Mouse (Mus musculus) T-cell, adult 2 months (primary cell): ENCODE measurements at regions not wholly inside any gene's neighbourhood (a gene's known extent, or its start where the extent isn't known, plus 50 kb on each side); places are given as distances from the start of the nearest gene placed in this dataset.

Experiments used
- DNase-seq: peaks from one replicate; pipeline ENCODE4 v3.0.0; 2022; ENCODE audit warnings: low spot score

DNA sequence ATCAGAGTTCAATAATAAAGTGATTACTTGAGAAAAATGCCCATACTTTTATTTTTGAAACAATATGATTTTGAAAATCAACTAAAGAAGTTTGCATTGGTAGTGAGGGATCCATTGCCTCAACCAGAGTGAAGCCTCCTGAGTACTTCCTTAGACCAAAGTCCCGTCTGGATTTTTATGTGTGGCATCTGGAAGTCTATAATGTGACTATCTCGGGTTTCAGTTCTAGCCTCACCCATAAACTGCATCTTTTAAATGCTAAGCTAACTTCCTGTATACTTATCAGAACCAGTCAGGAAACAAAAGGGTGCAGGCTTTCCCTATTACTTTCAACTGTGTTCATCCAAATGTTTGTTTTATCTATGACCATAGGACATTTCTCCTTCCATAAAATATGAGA lies 178.8 kb downstream of the Spry2 start:
- no peak for DNase-seq

DNA sequence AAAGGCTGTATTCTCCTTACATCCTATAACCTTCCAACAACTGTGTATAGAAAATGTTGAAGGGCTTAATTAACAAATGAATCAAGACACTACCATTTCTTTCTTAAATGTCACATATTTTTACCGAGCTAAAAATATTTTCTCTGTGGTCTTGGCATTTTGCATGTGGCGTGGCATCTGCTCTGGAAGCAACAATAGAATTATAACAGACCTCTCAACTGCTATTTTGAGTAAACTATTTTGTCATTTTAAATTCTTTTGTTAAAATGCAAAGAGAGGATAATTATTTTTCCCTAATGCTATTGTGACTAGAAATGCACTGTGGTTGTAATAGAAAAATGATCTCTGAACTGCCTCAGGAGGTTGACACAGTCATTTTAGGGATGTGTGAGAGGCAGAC lies 187.9 kb downstream of the Spry2 start:
- no peak for DNase-seq

DNA sequence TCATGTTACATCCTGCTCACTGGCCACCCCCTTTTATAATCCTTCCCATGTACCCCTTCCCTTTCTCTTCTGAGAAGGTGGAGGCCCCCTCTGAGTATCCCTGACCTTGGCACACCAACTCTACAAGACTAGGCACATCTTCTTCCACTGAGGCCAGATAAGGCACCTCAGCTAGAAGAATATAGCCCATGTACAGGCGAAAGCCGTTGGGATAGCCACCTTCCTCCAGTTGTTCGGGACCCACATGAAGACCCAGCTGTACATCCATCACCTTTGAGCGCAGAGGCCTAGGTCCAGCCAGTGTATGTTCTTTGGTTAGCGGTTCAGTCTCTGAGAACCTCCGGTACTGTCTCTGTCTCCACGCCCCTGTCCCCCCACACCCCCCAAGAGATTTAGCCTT lies 189.9 kb downstream of the Spry2 start:
- no peak for DNase-seq

DNA sequence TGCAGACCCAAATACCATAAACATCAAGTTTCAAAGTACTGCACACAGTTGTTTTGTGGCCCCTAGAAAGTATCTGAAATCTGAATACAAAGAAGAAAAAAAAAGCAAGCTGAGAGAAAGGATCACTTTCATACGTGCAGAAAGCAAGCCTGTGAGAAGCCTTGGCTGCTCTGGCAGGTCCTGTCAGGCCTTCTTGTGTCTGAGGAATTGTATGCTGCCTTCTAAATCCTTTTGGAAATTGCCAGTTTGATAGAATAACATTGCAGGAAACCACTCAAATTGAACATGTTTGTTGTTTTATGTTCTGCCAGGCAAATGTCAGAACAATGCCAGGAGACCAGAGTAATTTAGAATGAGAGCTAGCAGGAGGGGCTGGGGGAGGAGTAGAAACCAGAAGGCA lies 198.0 kb downstream of the Spry2 start:
- no peak for DNase-seq

DNA sequence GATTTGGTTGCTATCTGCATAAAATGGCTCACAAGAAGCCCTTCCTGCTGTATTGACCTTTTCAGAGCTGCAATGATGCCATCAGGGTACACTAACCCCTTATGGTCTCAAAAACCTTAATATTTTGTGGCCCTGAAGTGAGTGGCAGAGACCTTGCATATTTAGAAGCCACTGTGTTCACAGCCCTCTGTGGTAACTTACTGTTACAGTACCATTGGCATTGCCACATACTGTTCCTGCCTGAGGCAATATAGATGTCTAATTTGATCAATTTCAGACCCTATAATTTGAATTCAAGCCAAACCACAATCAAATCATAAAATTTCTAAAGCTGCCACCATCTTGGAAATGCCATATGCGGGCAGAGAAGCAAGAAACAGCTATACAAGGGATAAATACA lies 198.5 kb downstream of the Spry2 start:
- no peak for DNase-seq

DNA sequence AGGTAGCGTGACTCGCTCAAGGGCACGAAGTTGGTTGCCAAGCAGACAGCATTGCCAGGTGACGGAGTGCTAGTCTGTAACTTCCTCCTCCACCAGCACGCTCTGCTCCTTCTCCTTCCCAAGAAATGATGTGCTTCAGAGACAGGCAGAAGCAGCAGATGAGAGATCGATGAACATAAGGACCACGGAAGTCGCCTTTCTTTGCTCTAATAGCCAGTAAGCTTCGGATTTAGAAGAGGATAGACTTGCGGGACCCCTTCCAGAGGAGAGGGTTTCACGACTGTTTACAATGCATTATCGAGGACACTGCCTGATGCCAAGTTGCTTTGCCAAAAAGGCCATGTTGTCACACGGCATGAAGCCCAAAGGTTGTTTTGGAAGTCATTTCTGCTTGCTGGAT lies 199.2 kb downstream of the Spry2 start:
- DNase-seq: no peak

DNA sequence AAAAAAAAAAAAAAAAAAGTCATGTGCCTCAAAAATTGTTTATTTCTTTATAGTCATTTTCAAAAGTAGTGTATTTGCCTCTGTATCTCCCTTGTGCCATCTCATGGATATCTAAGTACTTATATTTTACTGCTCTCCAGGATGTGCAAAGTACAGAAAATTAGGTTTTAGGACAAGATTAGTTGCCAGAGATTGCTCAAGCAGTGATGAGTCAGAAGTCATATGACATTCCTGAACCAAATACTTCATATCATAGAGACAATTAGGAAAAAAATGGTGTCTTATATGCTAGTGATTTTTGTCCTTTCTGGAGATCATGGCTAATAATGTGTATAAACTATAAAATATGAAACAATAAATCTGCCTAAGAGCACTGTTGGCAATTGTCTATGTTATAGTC lies 201.7 kb downstream of the Spry2 start:
- DNase-seq: no peak

DNA sequence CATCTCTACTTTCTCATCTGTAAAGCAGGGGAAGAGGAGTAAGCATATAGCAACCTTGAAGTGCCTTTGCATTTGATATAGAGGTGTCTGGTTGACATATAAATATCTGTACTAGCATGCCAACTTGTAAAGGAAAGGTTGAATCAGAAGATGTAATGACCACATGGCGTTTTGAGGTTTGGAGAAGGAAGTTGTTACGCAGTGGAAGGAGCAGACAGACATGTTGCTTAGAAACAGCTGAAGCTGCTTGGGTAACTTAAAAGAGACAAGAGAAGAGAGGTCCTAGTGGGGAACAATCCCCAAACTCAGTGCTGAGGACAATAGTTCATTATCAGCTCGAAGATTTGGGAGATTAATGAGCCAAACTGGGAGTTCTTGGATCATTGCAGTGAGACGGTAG lies 202.9 kb downstream of the Spry2 start:
- DNase-seq: no peak

DNA sequence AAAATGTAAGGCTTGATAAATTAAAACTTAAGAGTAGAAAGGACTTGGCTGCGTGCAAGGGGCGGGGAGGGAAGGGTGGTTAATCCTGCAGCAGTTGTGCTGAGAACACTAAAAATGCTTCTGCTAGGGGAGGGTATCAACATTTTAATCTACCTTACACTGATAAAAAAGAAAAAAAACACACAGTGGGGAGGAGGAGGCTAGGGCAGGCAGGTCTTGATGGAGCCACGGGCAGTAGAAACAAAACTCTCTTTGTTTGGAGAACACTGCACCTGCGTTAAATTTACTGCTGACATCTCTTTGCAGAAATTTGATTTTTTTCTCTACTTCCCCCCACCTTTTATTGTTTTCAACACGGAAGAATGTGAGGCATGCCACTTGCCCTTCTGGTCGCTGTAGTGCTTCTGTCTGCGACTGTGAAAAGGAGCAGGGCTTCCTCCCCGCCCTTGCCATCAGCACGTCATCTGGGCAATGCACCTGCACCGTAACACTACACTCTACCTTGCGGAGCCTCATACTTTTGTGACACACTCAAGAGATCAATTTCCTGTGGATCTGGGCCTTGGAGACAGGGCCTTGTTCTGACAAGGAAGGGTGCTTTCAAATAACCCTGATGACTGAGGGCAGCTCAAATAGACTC lies 211.7 kb downstream of the Spry2 start:
- no peak for DNase-seq

DNA sequence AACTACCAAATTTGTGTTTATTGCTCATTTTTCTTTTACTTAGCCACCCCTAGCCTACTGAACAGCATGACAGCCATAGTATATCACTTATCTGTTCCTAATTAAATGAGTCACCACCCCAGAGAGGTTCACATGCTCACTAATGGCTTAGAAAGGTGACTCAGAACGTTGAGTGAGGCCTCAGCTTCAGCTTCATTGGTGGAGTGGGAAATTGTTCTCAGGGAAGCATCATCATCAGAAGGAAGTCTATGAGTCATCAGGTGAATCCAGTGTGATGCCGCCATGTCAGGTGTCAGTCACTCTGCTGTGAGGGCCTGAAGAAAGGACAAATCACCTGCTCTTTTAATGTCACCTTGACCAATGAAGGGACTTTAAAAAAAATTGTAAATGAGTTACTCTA lies 212.3 kb downstream of the Spry2 start:
- no peak for DNase-seq

DNA sequence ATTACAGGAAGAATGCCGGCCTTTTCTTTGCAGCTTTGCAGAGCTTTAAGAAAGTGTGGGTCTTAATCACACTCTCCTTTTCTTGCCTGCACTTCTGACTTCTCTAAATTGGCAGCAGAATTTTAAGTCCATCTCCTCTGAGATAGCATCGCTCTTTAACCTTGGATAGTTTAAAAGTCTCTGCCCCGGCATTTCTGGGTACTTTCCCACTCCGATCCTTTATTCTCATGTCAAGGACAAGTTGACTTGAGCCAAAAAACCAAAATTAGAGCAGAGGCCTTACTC lies 220.0 kb downstream of the Spry2 start:
- DNase-seq: no peak

DNA sequence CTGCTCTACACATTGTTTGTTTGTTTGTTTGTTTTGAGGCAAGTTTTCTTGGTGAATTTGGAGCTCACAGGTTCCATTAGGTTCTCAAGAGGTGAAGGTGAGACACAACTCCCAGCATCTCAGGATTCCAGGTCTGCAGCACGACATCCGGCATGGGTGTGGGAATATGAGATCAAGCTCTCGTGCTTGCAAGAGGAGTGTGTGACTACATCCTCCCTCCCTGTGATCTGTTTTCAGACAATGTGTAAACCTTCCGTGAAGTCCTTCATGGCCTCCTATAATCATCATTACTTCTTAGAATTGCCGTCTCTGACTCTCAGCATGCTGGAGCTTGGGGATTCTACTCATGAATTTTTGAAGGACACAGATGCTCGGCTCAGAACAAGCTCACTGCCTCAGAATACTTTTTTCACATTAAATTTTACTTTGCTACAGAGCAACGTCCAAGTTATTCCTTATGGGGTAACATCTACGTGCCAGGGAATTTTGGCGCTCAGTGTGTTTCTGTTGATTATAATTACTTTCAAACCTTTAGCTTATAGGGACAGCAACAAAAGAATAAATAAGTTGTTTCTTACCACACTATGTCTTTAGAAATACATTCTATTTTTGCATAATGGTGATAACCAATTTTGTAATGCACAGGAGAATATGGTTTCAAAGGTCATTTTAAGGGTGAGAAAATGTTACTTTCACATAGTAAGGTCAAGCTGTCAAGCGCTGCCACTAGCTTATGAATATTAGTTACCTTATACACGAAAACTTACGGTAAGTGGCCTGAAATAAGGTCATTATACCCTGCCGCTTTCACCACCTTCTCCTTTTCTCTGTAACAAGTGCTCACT lies 220.6 kb downstream of the Spry2 start:
- no peak for DNase-seq

DNA sequence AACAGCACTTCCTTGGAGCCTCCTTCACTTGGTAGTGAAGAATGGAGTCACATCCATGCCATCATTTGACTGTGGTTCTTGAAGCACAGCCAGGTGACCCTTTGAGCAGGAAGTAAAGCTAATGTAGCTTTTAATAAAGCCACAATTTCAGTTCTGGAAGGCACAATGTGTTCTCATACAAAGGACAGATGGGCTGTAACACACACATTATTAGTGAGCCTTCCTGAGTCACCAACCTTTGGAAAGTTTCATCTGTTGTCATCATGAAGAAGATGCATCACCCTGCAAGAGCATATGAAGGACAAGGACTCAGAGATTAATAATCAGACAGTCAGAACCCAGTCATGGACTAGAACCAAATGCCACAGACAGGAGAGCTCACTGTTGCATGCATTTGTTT lies 221.6 kb downstream of the Spry2 start:
- no peak for DNase-seq

DNA sequence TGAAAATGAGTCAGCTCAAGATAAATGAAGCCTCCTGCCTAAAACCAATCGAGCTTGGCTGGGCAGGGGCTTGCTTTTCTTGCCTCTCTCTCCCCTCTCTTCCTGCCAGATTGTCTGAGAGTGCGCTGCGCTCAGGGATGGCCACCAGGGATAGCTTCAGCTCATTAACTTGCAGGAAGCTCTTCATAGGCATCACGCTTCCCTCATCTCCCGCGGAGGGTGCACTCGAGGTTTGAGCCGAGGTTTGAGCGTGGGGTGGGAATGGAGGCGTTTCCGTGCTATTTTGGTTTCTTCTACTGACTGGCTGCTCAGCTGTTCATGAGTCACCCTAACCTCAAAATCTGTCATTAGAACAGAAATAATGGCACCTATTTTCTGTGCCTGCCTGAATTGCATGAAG lies 227.7 kb downstream of the Spry2 start:
- DNase-seq: no peak

DNA sequence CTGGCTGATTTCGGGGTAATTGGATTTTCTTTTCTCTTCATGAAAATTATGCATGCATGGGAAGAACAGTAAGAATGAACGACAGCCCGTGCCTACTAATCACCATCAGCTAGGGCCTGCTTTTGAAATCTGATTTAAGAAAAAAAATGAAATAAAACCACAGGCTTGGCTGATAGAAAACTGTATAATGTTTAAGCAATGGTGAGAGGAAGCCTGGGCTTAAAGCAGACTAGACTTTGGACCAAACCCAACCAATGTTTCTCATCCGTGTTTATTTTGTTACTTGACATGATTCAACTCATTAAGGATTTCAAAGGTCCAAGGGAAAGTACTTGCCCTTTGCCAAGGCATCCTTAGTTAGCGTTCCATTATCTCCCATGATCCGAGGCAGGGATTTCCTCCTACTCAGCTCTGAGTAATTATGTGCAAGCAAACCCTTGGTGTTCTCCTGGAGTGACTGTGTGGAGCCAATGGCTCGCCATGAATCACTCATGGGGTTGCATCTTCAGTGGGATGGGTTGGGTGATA lies 231.9 kb downstream of the Spry2 start:
- no peak for DNase-seq

DNA sequence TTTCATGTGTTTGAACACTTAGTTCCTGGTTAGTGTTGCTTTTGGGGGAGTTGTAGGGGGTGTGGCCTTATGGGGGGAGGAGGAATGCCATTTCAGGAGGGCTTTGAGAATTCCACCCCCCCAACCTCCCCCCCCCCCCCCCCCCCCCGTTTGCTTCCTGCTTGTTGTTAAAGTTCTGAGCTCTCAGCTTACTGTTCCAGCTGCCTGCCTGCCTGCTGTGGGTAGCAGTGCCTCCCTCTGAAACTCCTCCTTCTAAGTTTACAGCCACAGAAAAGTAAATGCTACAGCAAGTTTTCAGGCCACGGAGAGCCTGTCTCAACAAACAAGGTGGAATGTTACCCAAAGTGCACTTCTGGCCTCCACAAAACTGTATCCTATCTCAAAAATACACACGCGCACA lies 233.1 kb downstream of the Spry2 start:
- DNase-seq: no peak

DNA sequence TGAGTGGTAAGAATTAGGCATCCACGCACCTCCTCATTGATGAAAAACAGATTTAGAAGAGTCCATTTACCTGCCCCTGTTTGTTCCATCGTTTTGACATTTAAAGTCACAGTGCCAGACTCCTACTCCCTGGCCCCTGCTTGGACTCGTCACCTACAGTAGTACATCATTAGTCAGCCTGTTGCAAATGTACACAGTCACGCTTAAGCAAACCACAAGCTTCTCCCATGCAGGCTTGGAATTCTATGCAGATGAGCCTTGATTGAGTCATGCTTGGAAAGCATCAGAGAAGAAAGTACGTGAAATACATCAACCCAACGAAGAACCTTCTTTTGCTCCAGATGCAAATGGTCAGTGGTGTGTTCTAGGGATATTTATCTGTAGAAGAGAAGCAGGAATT lies 233.8 kb downstream of the Spry2 start:
- no peak for DNase-seq

DNA sequence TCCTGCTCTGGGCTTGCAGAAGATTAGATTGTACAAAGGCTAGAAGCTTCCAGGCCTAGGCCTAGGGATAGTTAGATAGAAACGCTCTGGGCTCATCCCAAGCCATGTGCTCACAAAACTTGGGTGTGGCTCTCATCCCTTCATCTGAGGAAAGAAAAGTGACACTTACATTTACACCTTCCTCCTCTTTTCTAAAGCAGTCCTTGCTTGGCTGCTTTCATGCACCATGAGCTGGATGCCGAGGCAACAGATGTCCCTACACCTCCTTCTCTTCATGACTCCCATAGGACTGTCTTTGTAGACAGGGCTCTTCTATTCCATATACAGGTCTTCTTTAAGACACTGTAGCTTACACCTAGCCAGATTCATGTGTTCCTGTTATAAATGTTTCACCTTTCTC lies 238.3 kb downstream of the Spry2 start:
- no peak for DNase-seq

DNA sequence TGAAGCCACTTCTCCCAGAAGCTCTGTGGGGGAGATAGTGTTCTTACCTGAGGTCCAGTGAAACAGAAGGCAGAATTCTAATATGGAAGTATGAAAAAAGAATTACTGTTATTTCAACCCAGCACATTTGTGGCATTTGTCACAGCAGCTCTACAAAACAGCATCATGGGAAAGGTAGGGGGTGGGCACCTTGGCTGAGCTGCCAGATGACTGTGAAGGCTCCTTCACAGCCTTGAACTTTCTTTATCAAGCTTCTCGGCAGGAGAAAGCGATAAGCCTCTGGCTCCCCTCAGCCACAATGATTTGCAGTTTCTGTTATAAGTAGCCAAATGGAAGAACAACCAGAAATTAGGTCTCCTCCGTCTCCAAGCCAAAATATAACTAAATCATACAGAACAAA lies 249.5 kb downstream of the Spry2 start:
- no peak for DNase-seq

DNA sequence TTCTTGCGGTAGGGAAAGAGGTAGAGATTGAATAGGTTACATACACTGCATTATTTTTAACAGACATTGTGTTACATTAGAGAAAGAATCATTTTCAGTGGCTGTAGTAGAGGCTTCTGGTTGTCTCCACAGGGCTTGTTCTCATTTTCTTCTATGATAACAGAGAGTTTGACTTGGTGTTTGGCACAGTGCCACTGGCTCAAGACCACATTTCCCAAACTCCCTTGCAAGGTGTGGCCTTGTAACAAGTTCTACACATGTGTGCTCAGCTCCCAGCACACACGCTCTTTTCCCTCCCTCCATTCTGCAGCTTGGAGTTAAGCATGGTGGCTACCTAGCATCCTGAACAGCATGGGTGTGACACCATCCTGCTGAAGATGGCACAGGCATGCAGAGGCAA lies 252.2 kb downstream of the Spry2 start:
- DNase-seq: no peak

DNA sequence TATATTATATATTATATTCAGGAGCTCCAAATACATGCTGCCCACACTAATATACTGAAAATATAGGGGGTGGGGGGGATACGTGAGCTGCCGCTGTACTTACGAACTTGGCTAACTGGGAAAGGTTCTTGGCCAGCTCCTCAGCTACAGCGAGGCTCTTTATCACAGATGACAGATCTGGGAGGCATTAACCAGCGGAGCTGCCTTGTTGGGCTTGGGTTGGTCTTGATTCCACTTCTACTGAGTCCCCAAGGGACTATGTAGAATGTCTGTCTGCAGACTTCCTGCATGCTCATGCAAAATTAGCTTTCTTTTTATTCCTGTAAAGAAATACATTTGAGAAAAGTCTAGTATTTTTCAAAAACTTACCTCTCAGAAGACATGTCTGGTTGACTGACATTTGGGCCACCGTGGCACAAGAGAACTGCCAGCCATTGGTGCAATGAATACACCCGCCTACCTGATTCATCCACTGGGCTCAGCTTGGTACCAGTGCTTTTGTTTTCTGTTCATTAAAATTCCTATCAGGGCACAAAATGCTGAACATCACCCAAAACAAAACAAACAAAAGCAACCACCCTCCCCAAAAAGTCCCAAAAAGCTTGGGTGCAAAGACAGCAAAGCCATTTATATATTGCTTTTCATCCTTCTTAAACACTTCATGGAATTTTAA lies 253.2 kb downstream of the Spry2 start:
- DNase-seq: no peak

DNA sequence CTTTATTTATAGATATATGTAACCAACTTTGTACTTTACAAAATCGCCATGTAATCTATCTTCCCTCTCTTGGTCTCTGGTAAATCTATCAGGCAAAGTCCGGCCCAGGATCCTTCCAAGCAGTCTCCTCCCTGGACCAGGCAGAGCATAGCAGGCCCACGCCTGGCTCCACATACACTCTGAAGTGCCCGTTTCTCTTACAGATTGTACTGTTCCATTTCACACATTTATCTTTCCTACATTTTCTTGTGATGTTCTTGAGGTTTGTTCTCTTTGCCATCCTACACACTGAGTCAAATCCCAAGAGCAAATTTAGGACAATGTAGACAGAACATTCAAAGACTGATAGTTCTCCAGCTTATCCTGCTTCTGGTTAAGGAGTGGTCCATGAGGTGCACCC lies 264.3 kb downstream of the Spry2 start:
- DNase-seq: no peak

DNA sequence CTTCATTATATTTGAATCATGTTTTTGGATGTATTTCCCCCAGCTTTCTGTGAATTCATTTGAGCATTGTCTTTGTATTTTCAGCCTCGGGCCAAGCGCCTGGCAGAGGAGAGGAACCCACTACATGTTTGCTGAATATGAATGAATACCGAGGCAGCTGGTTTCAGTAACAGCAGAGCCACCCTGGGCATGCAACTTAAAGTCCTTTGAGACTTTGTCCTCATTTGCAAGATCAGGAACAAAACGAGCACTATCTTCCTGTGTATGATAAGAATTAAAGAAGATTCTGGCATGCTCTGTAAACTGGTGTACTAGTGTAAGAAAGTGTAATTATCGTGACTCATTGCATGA lies 265.0 kb downstream of the Spry2 start:
- no peak for DNase-seq
